Mouse (Mus musculus): ENCODE data around the gene Rpl28. TPM values are rescaled to one million over a fixed set of nuclear protein-coding genes. Genes with fewer than 3 reads are reported as not detected.

The Rpl28 gene
- 209 and 245 TPM in 2 replicates for polyA plus RNA-seq (2015; fragmentation: Nextera tagmentation; extraction: Ambion mirVana)

- peak; percentile 77 for ATAC-seq (ENCODE audit: extremely low read depth, insufficient number of reproducible peaks, low FRiP score, low TSS enrichment)
- H3K4me2 ChIP-seq = peak within 1 kb of the TSS; percentile 92
- peaks cover 30% of the 10 kb centered on the region for H3K4me1 ChIP-seq
- no peaks in the 10 kb centered on the region for H3K9me3 ChIP-seq
- H3K4me3 ChIP-seq = peak within 1 kb of the TSS; percentile 94
- peaks cover 4% of the 10 kb centered on the region; the same call in 1 of the 2 replicates for H3K27me3 ChIP-seq (replicated peaks)
- H3K36me3 ChIP-seq = peaks cover 41% of the 10 kb centered on the region
- WGBS = 2% methylated on average over 54 of the region's 54 CpGs
- H3K27ac ChIP-seq (replicated peaks) = peak within 1 kb of the TSS; percentile 94
- H3K9ac ChIP-seq = peak within 1 kb of the TSS; percentile 99
These were observed at the start of gene Rpl28 for GRCm38 (mm10) chr7:4792278-4793212. TSS of gene Rpl28 (plus strand) at chr7:4792874.

- Histone ChIP-seq H3K9me3 (no peaks in the 10 kb centered on the region), H3K4me1 (peaks cover 45% of the 10 kb centered on the region), H3K9ac (peak overlapping the region; percentile 9; the same call in 1 of the 2 replicates), H3K27me3 (replicated peaks) (no peaks in the 10 kb centered on the region), H3K27ac (replicated peaks) (no peak overlapping the region), H3K36me3 (peaks cover 53% of the 10 kb centered on the region), H3K4me2 (no peak overlapping the region), H3K4me3 (no peak overlapping the region)
- no peak for ATAC-seq (ENCODE audit: extremely low read depth, insufficient number of reproducible peaks, low FRiP score, low TSS enrichment)
- WGBS = 47% methylated on average over 2 of the region's 2 CpGs
These were observed 49.3 kb upstream of the Rpl28 start for GRCm38 (mm10) chr7:4743354-4743753.

- ATAC-seq (ENCODE audit: extremely low read depth, insufficient number of reproducible peaks, low FRiP score, low TSS enrichment) = no peak
- Histone ChIP-seq H3K4me2 (no peak overlapping the region), H3K9me3 (no peaks in the 10 kb centered on the region), H3K9ac (no peak overlapping the region), H3K27ac (replicated peaks) (no peak overlapping the region), H3K27me3 (replicated peaks) (no peaks in the 10 kb centered on the region), H3K4me3 (no peak overlapping the region), H3K36me3 (peaks cover 53% of the 10 kb centered on the region), H3K4me1 (peaks cover 37% of the 10 kb centered on the region)
- 73% methylated on average over 6 of the region's 6 CpGs for WGBS
These were observed 47.8 kb upstream of the Rpl28 start for GRCm38 (mm10) chr7:4744886-4745285.

- Histone ChIP-seq H3K27ac (replicated peaks) (no peak overlapping the region), H3K4me2 (no peak overlapping the region), H3K9ac (no peak overlapping the region), H3K9me3 (no peaks in the 10 kb centered on the region), H3K4me1 (peaks cover 29% of the 10 kb centered on the region), H3K27me3 (replicated peaks) (no peaks in the 10 kb centered on the region), H3K36me3 (peaks cover 53% of the 10 kb centered on the region), H3K4me3 (no peak overlapping the region)
- 82% methylated on average over 22 of the region's 22 CpGs for WGBS
- ATAC-seq (ENCODE audit: extremely low read depth, insufficient number of reproducible peaks, low FRiP score, low TSS enrichment) = no peak
These were observed 46.2 kb upstream of the Rpl28 start for GRCm38 (mm10) chr7:4746326-4746980.

GRCm38 (mm10) chr7:4747156-4747899 lies 45.3 kb upstream of the Rpl28 start:
- peaks cover 29% of the 10 kb centered on the region for H3K4me1 ChIP-seq
- H3K4me3 ChIP-seq = no peak overlapping the region
- H3K36me3 ChIP-seq = peaks cover 48% of the 10 kb centered on the region
- 53% methylated on average over 9 of the region's 9 CpGs for WGBS
- no peaks in the 10 kb centered on the region for H3K27me3 ChIP-seq (replicated peaks)
- H3K9me3 ChIP-seq = no peaks in the 10 kb centered on the region
- no peak overlapping the region for H3K9ac ChIP-seq
- H3K27ac ChIP-seq (replicated peaks) = no peak overlapping the region
- no peak overlapping the region for H3K4me2 ChIP-seq
- ATAC-seq (ENCODE audit: extremely low read depth, insufficient number of reproducible peaks, low FRiP score, low TSS enrichment) = no peak

- 66% methylated on average over 4 of the region's 4 CpGs for WGBS
- H3K27ac ChIP-seq (replicated peaks) = no peak overlapping the region
- no peak for ATAC-seq (ENCODE audit: extremely low read depth, insufficient number of reproducible peaks, low FRiP score, low TSS enrichment)
These were observed 44.4 kb upstream of the Rpl28 start for GRCm38 (mm10) chr7:4748321-4748720.

GRCm38 (mm10) chr7:4749169-4749568 lies 43.5 kb upstream of the Rpl28 start:
- Histone ChIP-seq H3K9ac (no peak overlapping the region), H3K4me1 (peaks cover 28% of the 10 kb centered on the region), H3K4me3 (no peak overlapping the region), H3K27me3 (replicated peaks) (no peaks in the 10 kb centered on the region), H3K27ac (replicated peaks) (no peak overlapping the region), H3K4me2 (no peak overlapping the region), H3K36me3 (peaks cover 30% of the 10 kb centered on the region), H3K9me3 (no peaks in the 10 kb centered on the region)
- no peak for ATAC-seq (ENCODE audit: extremely low read depth, insufficient number of reproducible peaks, low FRiP score, low TSS enrichment)
- WGBS = 62% methylated on average over 2 of the region's 2 CpGs

More at GRCm38 (mm10) chr7:4748321-4748720, 44.4 kb upstream of the Rpl28 start:
- Histone ChIP-seq H3K4me1 (peaks cover 29% of the 10 kb centered on the region), H3K4me2 (no peak overlapping the region), H3K9me3 (no peaks in the 10 kb centered on the region), H3K9ac (no peak overlapping the region), H3K36me3 (peaks cover 38% of the 10 kb centered on the region), H3K27me3 (replicated peaks) (no peaks in the 10 kb centered on the region), H3K4me3 (no peak overlapping the region)

- peaks cover 24% of the 10 kb centered on the region for H3K4me1 ChIP-seq
- peak; percentile 83 for ATAC-seq (ENCODE audit: extremely low read depth, insufficient number of reproducible peaks, low FRiP score, low TSS enrichment)
- H3K9me3 ChIP-seq = 0 out of 2 replicates have a peak, but pooled peaks cover 4% of the 10 kb centered on the region
- H3K27me3 ChIP-seq (replicated peaks) = no peaks in the 10 kb centered on the region
- peaks cover 2% of the 10 kb centered on the region; the same call in 1 of the 2 replicates for H3K36me3 ChIP-seq
- H3K4me2 ChIP-seq = peak overlapping the region; percentile 74
- peak overlapping the region; percentile 53 for H3K4me3 ChIP-seq
- WGBS = 3% methylated on average over 30 of the region's 30 CpGs
- H3K27ac ChIP-seq (replicated peaks) = peak overlapping the region; percentile 41
- peak overlapping the region; percentile 75 for H3K9ac ChIP-seq
These were observed 40.5 kb upstream of the Rpl28 start for GRCm38 (mm10) chr7:4751971-4752820.

- H3K27me3 ChIP-seq (replicated peaks) = 0 out of 2 replicates have a peak, but pooled peaks cover 3% of the 10 kb centered on the region
- H3K4me2 ChIP-seq = peak within 1 kb of the TSS; percentile 74
- H3K27ac ChIP-seq (replicated peaks) = peak within 1 kb of the TSS; percentile 41
- peak within 1 kb of the TSS; percentile 53 for H3K4me3 ChIP-seq
- WGBS = 3% methylated on average over 24 of the region's 24 CpGs
- peak within 1 kb of the TSS; percentile 75 for H3K9ac ChIP-seq
- ATAC-seq (ENCODE audit: extremely low read depth, insufficient number of reproducible peaks, low FRiP score, low TSS enrichment) = peak; percentile 89
- peaks cover 21% of the 10 kb centered on the region for H3K4me1 ChIP-seq
- no peaks in the 10 kb centered on the region; the same call in 1 of the 2 replicates for H3K36me3 ChIP-seq
- H3K9me3 ChIP-seq = 0 out of 2 replicates have a peak, but pooled peaks cover 4% of the 10 kb centered on the region
These were observed 39.7 kb upstream of the Rpl28 start, which contains the start of gene Cox6b2 for GRCm38 (mm10) chr7:4752821-4753570. TSS of gene Cox6b2 (minus strand) at chr7:4753094.

Data from heart, embryonic 13.5 days (tissue).